Mouse (Mus musculus): Measurements from ENCODE around the gene Itsn2.

GRCm38 (mm10) chr12:4742183-4742582, 149.7 kb downstream of the Itsn2 start:
- TF ChIP-seq CTCF (IDR thresholded peaks at IDR 0.05; ENCODE audit: control insufficient read depth, insufficient read depth, insufficient replicate concordance, low read depth, low read length): no peak
- TF ChIP-seq POLR2A (IDR thresholded peaks at IDR 0.05; ENCODE audit: control insufficient read depth, low read depth, low read length): no peak
